Mouse (Mus musculus): ENCODE data around the gene Frs3.

DNA sequence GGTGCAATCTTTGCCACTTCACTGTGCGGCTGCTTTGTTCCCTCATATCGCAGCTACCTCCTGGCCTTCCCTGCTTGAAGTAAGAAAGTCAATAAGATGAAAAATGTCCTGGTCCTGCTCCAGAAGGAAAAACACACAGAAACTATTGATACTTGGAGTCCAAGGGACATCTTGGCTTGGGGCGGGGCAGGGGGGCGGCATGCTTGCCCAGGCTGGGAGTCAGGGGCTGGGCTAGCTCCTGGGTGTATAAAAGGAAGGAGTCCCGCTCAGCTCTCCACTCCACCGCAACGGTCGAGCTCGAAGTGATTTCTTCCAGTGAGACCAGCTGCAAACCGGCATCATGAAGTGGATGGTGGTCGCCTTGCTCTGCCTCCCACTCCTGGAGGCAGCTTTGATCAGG is 37.7 kb downstream of the Frs3 start, which contains the start of gene Pgc:
- TF ChIP-seq CTCF (conservative IDR thresholded peaks at IDR 0.05; ENCODE audit: insufficient read depth, insufficient read length, low read depth, low read length) (no peak), POLR2A (IDR thresholded peaks at IDR 0.05; ENCODE audit: low read depth, low read length) (no peak)
